Mouse (Mus musculus): ENCODE measurements around the gene Elp5.
"Not testable (repeated sequence)": the region's sequence is repeated elsewhere in the genome, so short reads cannot be mapped to it uniquely, and the experiment has no call there.

Elp5 gene

DNA sequence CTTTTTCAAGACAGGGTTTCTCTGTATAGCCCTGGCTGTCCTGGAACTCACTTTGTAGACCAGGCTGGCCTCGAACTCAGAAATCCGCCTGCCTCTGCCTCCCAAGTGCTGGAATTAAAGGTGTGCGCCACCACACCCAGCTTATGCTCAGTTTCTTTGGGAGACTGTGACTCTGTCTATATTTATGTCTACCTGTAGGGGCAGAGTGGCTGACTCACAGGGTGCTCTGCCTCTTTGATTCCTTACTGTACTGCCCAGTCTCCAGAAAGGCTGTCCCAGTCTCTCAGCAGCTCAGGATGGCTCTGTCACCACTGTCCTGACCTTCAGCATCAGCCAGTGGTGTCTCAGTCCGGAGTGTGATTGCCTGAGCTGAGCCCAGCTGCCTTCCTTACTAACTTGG is 26.7 kb downstream of the Elp5 start:
- not testable (repeated sequence) for DNase-seq

GRCm38 (mm10) chr11:69953267-69953915 is 28.9 kb downstream of the Elp5 start:
- DNase-seq: no peak

DNA sequence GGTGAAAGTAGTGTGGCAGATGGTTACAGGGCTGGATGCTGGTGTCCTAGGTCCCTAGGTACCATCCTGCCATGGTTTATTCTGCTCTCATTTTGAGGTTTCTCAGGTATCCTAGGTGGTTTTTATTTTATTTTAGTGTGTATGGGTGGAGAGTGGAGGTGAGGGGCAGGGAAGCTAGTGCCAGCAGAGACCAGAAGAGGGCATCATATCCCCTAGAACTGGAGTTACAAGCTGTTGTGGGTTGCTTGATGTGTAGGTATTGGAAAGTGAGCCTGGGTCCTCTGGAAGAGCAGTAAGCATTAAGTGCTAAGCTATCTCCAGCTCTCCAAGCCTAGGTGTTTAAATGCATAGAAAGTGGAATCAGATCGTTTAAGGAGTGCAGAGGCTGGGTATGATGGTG is 30.0 kb downstream of the Elp5 start:
- DNase-seq: no peak

DNA sequence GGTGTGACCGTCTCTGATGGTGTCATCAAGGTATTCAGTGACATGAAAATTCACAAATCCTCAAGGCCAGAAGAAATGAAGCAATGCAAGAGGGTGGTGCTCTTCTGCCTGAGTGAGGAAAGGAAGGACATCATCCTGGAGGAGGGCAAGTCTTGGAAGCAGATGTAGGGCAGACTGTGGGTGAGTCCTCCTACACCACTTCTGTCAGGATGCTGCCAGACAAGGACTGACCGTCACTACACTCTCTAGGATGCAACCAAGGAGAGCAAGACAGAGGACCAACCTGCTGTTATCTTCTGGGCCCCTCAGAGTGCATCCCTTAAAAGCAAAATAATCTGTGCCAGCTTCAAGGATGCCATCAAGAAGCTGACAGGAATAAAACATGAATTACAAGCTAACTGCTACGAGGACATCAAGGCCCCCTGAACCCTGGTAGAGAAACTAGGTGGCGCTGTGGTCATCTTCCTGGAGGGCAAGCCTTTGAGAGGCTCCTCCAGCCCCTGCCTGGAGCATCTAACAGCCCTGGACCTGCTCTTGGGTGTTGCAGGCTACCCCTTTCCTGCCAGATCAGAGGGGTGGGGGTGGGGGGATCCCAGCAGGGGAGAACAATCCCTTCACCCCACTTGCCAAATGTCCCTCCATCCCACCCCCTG is 31.4 kb downstream of the Elp5 start:
- peak; percentile 42 to 44 for DNase-seq

GRCm38 (mm10) chr11:69948763-69949150 is 33.6 kb downstream of the Elp5 start:
- peak; percentile 92 to 93 for DNase-seq

DNA sequence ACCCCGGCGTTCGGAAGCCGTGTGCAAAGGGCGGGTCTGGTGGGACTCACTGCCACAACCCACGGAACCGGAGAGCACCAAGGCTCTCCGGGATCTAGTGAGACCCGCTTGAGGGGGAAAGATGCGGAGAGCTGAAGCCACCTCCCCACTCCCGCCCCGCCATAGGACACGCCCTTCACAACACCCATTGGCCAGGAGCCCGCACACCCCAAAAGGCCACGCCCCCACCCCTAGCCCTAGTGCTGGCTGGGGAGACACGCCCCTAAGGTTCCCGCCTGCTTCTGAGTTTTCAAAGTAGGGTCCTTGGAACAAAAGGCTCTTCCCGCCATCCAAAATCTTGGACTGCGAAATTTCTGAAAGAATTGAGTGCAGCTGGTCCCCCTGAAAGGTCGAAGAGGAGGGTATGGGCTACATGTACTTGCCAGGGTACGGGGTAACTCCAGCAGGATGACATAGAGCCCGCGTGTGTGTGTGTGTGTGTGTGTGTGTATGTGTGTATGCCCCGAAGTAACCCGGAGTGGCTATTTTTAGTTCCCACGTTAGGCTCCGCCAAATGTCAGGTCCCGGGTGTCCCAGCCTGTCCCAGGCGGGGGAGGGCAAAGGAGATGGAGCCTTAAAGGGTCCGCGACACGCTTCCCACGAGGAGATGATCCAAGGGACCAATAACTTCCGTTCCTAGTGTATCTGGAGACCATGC is 34.1 kb downstream of the Elp5 start, which contains the start of gene Slc2a4:
Gene Slc2a4, minus strand, starts transcription at position 123 of the 697 bp plus-strand sequence.
- DNase-seq: peak; percentile 87 to 90

DNA sequence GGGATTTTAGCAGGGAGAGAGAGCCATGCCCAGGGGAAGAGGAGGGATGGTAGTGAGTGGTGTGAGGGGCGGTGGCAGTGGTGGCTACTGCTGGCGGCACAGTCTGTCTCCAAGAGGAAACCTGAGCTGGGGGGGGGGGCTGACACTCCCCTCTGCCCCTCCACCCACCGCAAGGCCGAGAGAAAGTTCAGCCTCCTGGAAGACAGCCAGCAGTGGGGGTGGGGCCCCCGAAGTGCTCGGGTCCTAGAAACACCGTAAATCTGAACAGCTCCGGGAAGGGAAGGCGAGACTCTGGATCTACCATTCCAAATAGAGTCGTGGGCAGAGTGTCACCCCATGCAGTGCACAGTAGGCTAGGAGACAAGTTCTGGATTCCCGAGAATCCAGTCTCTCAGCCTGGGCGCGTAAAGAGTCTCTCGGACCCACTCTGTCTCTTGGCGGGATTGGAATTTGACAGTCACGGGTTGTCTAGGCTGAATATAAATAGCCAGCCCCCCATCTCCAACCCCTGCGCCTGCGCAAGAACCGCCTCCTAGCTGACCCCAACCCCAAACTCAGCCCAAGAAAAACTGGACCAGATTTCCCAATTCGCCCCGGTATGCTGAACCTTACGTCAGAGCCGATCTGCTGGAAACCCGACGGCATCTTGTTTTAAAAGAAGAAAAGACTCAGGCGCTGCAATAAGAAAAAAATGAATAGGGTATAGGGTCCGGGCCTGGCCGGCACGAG is 34.8 kb downstream of the Elp5 start:
- DNase-seq: no peak

- no peak for DNase-seq
These were observed 36.1 kb downstream of the Elp5 start for GRCm38 (mm10) chr11:69945997-69946891.

DNA sequence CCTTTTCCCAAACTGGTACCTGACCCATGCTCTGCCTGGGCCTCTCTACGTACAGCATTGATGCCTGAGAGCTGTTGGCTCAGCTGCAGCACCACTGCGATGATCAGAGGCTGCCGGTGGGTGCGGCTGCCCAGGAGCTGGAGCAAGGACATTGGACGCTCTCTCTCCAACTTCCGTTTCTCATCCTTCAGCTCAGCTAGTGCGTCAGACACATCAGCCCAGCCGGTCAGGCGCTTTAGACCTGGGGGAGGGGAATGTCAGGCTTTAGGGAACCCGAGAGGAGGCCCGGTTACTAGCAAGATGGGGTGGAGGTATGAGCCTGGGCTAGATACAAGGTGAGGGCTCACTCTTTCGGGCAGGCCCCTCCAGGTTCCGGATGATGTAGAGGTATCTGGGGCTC is 37.1 kb downstream of the Elp5 start:
- no peak for DNase-seq

DNA sequence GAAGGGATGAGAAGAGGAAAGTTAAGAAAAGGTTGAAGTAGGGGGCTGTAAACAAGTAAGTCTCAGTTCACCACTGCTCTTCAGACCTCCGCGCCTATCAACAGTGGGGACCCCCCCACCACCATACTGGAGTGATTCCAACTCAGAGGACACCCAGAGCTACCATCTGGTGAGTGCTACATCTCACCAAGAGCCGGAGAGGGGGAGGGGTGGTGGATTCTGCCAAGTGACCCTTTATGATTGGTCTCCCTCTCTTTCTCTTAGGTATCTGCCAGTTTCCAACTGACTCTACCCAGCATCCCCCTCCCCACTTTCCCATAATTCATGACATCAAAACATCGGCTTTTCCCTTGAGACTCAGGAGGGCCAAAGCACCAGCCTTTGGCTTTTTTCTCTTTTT is 41.4 kb downstream of the Elp5 start:
- DNase-seq: no peak

- no peak for DNase-seq
These were observed 42.6 kb downstream of the Elp5 start for GRCm38 (mm10) chr11:69939731-69940130.

DNA sequence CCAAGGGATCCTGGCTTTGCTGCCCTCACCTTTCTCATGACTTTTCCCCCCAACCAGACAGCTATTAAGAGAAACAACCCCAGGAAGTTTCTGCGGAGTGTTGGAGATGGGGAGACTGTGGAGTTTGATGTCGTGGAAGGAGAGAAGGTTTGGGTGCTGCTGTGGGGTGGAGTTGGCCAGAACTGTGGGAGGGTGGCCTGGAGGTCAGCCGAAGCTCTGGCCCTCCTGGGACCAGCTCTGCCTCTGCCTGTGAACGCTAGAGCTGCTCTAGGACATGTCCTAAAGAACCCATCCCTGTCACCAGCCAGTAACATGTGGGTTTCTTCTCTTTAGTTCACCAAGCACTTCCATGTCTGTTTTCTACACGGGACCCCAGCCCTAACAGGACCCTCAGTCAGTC is 43.1 kb downstream of the Elp5 start:
- DNase-seq: no peak

DNA sequence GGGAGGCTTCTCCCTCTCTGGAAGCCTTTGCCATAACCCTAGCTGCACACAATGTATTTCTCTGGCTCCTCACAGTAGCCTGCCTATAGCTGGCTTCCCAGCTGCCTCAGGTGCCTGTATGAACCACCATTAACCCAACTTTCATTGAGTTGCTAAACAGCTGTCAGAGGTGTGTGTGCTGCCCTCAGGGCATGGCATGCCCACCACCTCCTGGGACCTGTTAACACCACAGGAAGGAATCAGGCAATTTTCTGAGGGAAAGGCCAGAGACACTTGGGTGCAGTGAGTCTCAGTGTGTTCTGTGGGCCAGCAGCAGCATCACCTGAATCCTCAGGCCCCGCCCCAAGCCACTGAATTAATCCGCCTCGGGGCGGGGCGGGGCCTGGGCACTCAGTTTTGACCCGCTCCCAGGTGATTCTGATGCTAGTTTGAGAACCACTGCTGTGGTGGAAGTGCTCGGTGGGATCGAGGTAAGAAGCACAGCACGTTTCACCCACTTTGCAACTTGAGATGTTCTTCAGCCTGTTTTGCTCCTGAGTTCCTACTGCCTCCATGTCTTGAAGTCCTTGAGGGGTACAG is 43.8 kb downstream of the Elp5 start:
- DNase-seq: no peak

- no peak for DNase-seq
These were observed 44.5 kb downstream of the Elp5 start for GRCm38 (mm10) chr11:69937834-69938233.

GRCm38 (mm10) chr11:69937385-69937784 is 44.9 kb downstream of the Elp5 start:
- no peak for DNase-seq

DNA sequence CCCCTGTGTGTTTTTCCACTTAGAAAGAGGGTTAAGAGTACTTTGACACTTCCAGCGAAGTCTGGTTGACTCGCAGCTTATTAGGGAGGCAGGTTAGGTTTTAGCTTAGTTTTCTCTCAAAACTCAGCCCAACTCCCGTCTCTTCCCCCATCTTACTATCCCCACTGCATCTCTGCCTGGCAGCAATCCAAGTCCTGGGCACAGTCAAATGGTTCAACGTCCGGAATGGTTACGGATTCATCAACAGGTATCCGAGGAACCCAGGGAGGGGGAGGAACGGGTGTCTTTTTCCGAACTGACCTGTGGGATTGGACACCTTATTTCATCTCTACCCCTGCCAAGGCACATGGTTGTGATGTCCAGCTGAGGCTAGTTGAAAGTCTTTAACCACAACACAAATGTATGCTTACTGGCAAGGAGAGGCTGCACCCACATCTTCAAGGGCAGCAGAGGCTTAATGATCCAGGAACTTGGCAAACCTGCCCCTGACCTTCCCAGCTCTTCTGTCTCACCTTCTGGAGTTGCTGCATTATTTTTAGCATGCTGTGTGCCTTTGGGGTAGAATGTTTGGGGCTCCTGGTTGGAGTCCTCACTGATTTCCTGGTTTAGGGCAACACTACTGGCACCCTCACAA is 45.5 kb downstream of the Elp5 start:
- DNase-seq: no peak

- DNase-seq: peak in 1 of 2 experiments; percentile 27
These were observed 46.2 kb downstream of the Elp5 start for GRCm38 (mm10) chr11:69936156-69936555.

GRCm38 (mm10) chr11:69935137-69935879 is 47.0 kb downstream of the Elp5 start, which contains the start of gene Ybx2:
Gene Ybx2 (plus strand): TSS chr11:69935796.
- DNase-seq: peak; percentile 88 to 90

GRCm38 (mm10) chr11:69934681-69935080 is 47.6 kb downstream of the Elp5 start:
- no peak for DNase-seq

DNA sequence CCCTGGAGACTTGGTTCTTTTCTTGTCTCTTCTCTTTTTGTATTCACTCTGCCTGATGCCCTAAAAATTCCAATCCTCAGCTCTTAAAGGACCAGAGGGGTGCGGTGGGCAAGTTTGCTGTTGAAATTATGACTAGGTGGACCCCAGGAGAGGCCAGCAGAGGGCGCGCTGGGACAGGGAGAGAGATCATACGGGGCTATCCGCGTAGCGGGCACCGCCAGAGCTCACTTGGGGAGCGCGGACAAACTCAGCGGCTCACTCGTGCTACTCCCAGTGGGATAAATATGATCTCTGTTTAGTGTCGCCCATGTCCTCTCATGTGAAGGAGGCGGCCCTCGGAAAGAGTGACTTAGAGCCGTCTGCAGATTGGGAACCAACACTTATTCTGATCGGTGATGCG is 48.1 kb downstream of the Elp5 start:
- peak; percentile 94 to 95 for DNase-seq

- no peak for DNase-seq
These were observed 49.3 kb downstream of the Elp5 start for GRCm38 (mm10) chr11:69933066-69933465.
